Mouse (Mus musculus) bone marrow, adult 2 months (tissue): Measurements from ENCODE around the gene Mycl. TPM values are rescaled to one million over a fixed set of nuclear protein-coding genes. Genes with fewer than 3 reads are reported as not detected.

Experiments
- H3K27ac ChIP-seq: fragments of 200-500 bp; 2 replicates; pipeline ENCODE4 v1.5.1; 2012; ENCODE audit warnings: low read depth, mild to moderate bottlenecking, control low read depth, inconsistent platforms, low read length; ENCODE audit not compliant: control insufficient read depth, poor library complexity, insufficient read depth
- H3K4me1 ChIP-seq: fragments of 200-500 bp; 2 replicates; pipeline ENCODE4 v1.6.1; 2011; ENCODE audit warnings: low read length; ENCODE audit not compliant: control insufficient read depth, insufficient read depth
- H3K4me3 ChIP-seq: fragments of 200-500 bp; replicated peaks from 2 replicates; pipeline ENCODE3; 2011; ENCODE audit warnings: mild to moderate bottlenecking, low read depth, low read length, control low read depth; ENCODE audit not compliant: control insufficient read depth
- CTCF ChIP-seq: fragments of 200-500 bp; IDR thresholded peaks from 2 replicates; pipeline ENCODE4 v1.5.1; 2011; ENCODE audit warnings: low read length, control low read depth; ENCODE audit not compliant: control insufficient read depth, insufficient read depth
- POLR2A ChIP-seq: fragments of 200-500 bp; IDR thresholded peaks from 2 replicates; pipeline ENCODE4 v1.6.1; 2011; ENCODE audit warnings: low read depth, mild to moderate bottlenecking, control low read depth, low read length, borderline replicate concordance; ENCODE audit not compliant: control insufficient read depth
- WGBS: fragments of 180-500 bp; shearing (Covaris S2); methylation state at CpG from one replicate; pipeline ENCODE4 v1.1.7; 2018; 5-methylcytosine and 5-hydroxymethylcytosine counted together
- polyA plus RNA-seq: library from polyadenylated mRNA; stranded (reverse); fragments of >200 nt; gene quantifications from 2 replicates; pipeline ENCODE4 v1.2.4, GENCODE M21; 2011; ENCODE audit warnings: low replicate concordance; ENCODE audit not compliant: missing spikeins, insufficient read depth, insufficient read length

Mycl gene
- polyA plus RNA-seq, 1 experiment, result 0.60 TPM

GRCm38 (mm10) chr4:122959816-122960215, 35.6 kb upstream of the Mycl start:
- Histone ChIP-seq H3K27ac (no peak overlapping the region), H3K4me1 (peaks cover 7% of the 10 kb centered on the region), H3K4me3 (no peak overlapping the region)
- TF ChIP-seq POLR2A (no peak), CTCF (no peak)
- 37% methylated on average over 8 of the region's 8 CpGs for WGBS

GRCm38 (mm10) chr4:122960321-122961099, 34.9 kb upstream of the Mycl start:
- Histone ChIP-seq H3K4me3 (peak overlapping the region; percentile 13), H3K4me1 (peaks cover 4% of the 10 kb centered on the region), H3K27ac (no peak overlapping the region; the same call in 1 of the 2 replicates)
- WGBS, result 2% methylated on average over 43 of the region's 43 CpGs
- TF ChIP-seq POLR2A (no peak), CTCF (no peak)

GRCm38 (mm10) chr4:122961100-122961567, 34.3 kb upstream of the Mycl start, which contains the start of gene Mfsd2a:
Gene Mfsd2a, minus strand, starts transcription at chr4:122961188.
- no peak for TF ChIP-seq POLR2A
- TF ChIP-seq CTCF, result no peak
- Histone ChIP-seq H3K4me1 (peaks cover 4% of the 10 kb centered on the region), H3K27ac (no peak within 1 kb of the TSS; the same call in 1 of the 2 replicates), H3K4me3 (peak within 1 kb of the TSS; percentile 13)
- WGBS, result under 1% methylated on average over 27 of the region's 27 CpGs

GRCm38 (mm10) chr4:122961589-122961988, 33.9 kb upstream of the Mycl start:
- Histone ChIP-seq H3K4me3 (no peak overlapping the region), H3K4me1 (peaks cover 2% of the 10 kb centered on the region; the same call in 1 of the 2 replicates), H3K27ac (no peak overlapping the region)
- TF ChIP-seq POLR2A, result no peak
- TF ChIP-seq CTCF, result no peak
- 37% methylated on average over 6 of the region's 6 CpGs for WGBS

GRCm38 (mm10) chr4:122962751-122963150, 32.7 kb upstream of the Mycl start:
- TF ChIP-seq POLR2A, result no peak
- no peak for TF ChIP-seq CTCF
- WGBS, result 24% methylated on average over 8 of the region's 8 CpGs
- no peak overlapping the region for H3K27ac ChIP-seq
- H3K4me3 ChIP-seq, result no peak overlapping the region
- H3K4me1 ChIP-seq, result no peaks in the 10 kb centered on the region

GRCm38 (mm10) chr4:122968106-122968505, 27.3 kb upstream of the Mycl start:
- Histone ChIP-seq H3K4me3 (no peak overlapping the region), H3K27ac (no peak overlapping the region), H3K4me1 (no peaks in the 10 kb centered on the region; the same call in 1 of the 2 replicates)
- TF ChIP-seq CTCF (no peak), POLR2A (no peak)
- WGBS, result 74% methylated on average over 4 of the region's 4 CpGs

GRCm38 (mm10) chr4:122971191-122971590, 24.3 kb upstream of the Mycl start:
- no peak overlapping the region for H3K27ac ChIP-seq
- no peaks in the 10 kb centered on the region; the same call in 1 of the 2 replicates for H3K4me1 ChIP-seq
- TF ChIP-seq CTCF, result no peak
- TF ChIP-seq POLR2A, result no peak
- H3K4me3 ChIP-seq, result no peak overlapping the region
- WGBS, result 79% methylated on average over 4 of the region's 4 CpGs

- TF ChIP-seq CTCF (no peak), POLR2A (no peak)
- H3K27ac ChIP-seq, result no peak overlapping the region
- 54% methylated on average over 4 of the region's 4 CpGs for WGBS
These were observed 23.8 kb upstream of the Mycl start for GRCm38 (mm10) chr4:122971646-122972045.

More at GRCm38 (mm10) chr4:122971646-122972045, 23.8 kb upstream of the Mycl start:
- Histone ChIP-seq H3K4me1 (no peaks in the 10 kb centered on the region; the same call in 1 of the 2 replicates), H3K4me3 (no peak overlapping the region)
